In the genomic region with DNA sequence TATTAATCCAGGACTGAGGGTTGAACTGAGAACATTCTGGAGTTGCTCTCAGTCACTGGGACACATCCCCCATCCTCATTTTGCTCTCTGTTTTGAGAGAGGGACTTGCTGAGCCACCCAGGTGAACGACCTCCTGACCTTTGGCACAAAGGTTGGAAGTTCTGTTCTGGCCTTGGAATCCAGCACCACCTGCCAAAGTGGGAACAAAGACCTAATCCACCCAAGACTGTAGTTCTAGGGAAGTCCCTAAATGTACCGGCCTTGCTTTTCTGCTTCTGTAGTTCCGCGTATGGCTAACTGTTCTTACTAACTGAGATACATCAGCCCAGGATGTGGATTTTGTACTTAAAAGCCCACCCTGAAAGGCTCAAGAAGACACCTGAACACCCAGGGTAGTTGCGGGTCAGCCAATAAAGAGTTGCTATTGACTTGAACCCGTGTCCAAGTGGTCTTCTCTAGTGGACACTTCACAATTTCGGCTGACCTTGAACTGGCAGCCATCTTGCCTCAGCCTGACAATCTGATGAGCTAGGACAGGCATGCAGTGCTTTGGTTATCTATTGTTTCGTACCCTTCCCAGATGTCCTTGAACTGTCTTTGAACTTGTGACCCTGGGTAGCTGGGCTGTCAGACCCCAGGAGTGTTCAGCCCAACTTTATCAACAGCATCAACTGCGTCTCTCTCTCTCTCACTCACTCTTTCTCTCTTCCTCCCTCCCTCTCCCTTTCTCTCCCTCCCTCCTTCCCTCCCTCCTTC, we compare ENCODE assay signal across 26 mouse cellular contexts. TPM values are rescaled to one million over a fixed set of nuclear protein-coding genes. Genes with fewer than 3 reads are reported as not detected.
"Had no signal": no experiment of that assay in that cellular context is flagged by ENCODE, and none has a peak within 500 bp of the region (broad histone marks: within the 10 kb centered on the region; RNA-seq: fewer than 3 reads in every experiment).

No protein-coding gene starts in this region.

- H3K9me3 ChIP-seq: liver, embryonic 15.5 days; lung, embryonic 15.5 days; midbrain, embryonic 13.5 days; neural tube, embryonic 13.5 days; neural tube, embryonic 15.5 days; stomach, embryonic 15.5 days had no signal

- H3K4me2 ChIP-seq: liver, embryonic 15.5 days; lung, embryonic 15.5 days; midbrain, embryonic 11.5 days; midbrain, embryonic 13.5 days; neural tube, embryonic 13.5 days; neural tube, embryonic 15.5 days; stomach, embryonic 15.5 days had no signal

- H3K9ac ChIP-seq: liver, embryonic 15.5 days; liver, postnatal 0 days; lung, embryonic 15.5 days; midbrain, embryonic 13.5 days; neural tube, embryonic 13.5 days; neural tube, embryonic 15.5 days; stomach, embryonic 15.5 days had no signal

- H3K4me3 ChIP-seq: liver, embryonic 15.5 days; lung, embryonic 15.5 days; megakaryocyte, embryonic 14.5 days; midbrain, embryonic 13.5 days; myocyte; neural tube, embryonic 13.5 days; neural tube, embryonic 15.5 days; stomach, embryonic 15.5 days had no signal

- H3K27me3 ChIP-seq: liver, embryonic 15.5 days; lung, embryonic 15.5 days; neural tube, embryonic 15.5 days; stomach, embryonic 15.5 days had no signal

- DNase-seq: liver, postnatal 0 days; lung, adult 2 months; lung, postnatal 14 days; lung, postnatal 36 days; retina, postnatal 1 day; right cerebral cortex, adult 18-20 months; right cerebral cortex, postnatal 14 days; thymus, adult 2 months; thymus, postnatal 25 days; thymus, postnatal 4 days had no signal

- H3K36me3 ChIP-seq: liver, embryonic 15.5 days; lung, embryonic 15.5 days; midbrain, embryonic 13.5 days; neural tube, embryonic 13.5 days; neural tube, embryonic 15.5 days; stomach, embryonic 15.5 days had no signal

- ATAC-seq: liver, postnatal 0 days; lung, postnatal 0 days; midbrain, embryonic 13.5 days; midbrain, embryonic 16.5 days had no signal

- H3K27ac ChIP-seq: liver, embryonic 15.5 days; lung, embryonic 15.5 days; macrophage; midbrain, embryonic 13.5 days; neural tube, embryonic 13.5 days; neural tube, embryonic 15.5 days; stomach, embryonic 15.5 days; stomach, postnatal 0 days had no signal

- H3K4me1 ChIP-seq: liver, embryonic 15.5 days; lung, embryonic 15.5 days; megakaryocyte, embryonic 14.5 days; midbrain, embryonic 13.5 days; neural tube, embryonic 13.5 days; neural tube, embryonic 15.5 days; stomach, embryonic 15.5 days had no signal

RNA-seq across cellular contexts. Expression of a gene that starts 28.6 kb away (rescaled TPM):
- total RNA-seq: megakaryocyte progenitor cell, adult 5-6 weeks had no signal
- polyA plus RNA-seq: liver, embryonic 15.5 days; liver, postnatal 0 days; lung, postnatal 0 days; macrophage; myocyte; spleen, adult 2 months had no signal

RNA-seq across cellular contexts. Expression of a gene that starts 48.5 kb away (rescaled TPM):
- polyA plus RNA-seq: liver, embryonic 15.5 days; liver, postnatal 0 days; midbrain, embryonic 11.5 days; midbrain, embryonic 16.5 days; neural tube, embryonic 11.5 days; neural tube, embryonic 15.5 days had no signal
